ENCODE assay signal across 21 mouse cellular contexts in genomic region chr2:61046111-61046767, GRCm38 (mm10).
A peak's percentile ranks its signal among the peaks of the same experiment; 100 is the strongest.
DNase-seq lines count a peak whose midpoint lies in the region; ATAC-seq and TF ChIP-seq lines count a peak whose summit lies in the region.
"Had no signal": no experiment of that assay in that cellular context is flagged by ENCODE, and none has a peak within 500 bp of the region (broad histone marks: within the 10 kb centered on the region; RNA-seq: fewer than 3 reads in every experiment).

No protein-coding gene starts in this region.

- no peak for TF ChIP-seq CTCF in lung, postnatal 0 days (IDR thresholded peaks at IDR 0.05)

- H3K9me3 ChIP-seq in heart, embryonic 12.5 days (replicated peaks), result no peaks in the 10 kb centered on the region
- H3K9me3 ChIP-seq in heart, embryonic 16.5 days (replicated peaks; ENCODE audit: control insufficient read depth, low read length), result no peaks in the 10 kb centered on the region
- H3K9me3 ChIP-seq in lung, postnatal 0 days (ENCODE audit: low read length), result no peaks in the 10 kb centered on the region
- H3K9me3 ChIP-seq: embryonic facial prominence, embryonic 15.5 days; forebrain, embryonic 10.5 days; hindbrain, embryonic 10.5 days; intestine, embryonic 15.5 days had no signal

- H3K9ac ChIP-seq in heart, embryonic 12.5 days, result no peak overlapping the region
- no peak overlapping the region for H3K9ac ChIP-seq in heart, embryonic 16.5 days (ENCODE audit: low read length)
- no peak overlapping the region for H3K9ac ChIP-seq in lung, postnatal 0 days (replicated peaks; ENCODE audit: low read depth)
- H3K9ac ChIP-seq: embryonic facial prominence, embryonic 15.5 days; hindbrain, embryonic 14.5 days; intestine, embryonic 15.5 days had no signal

- intact Hi-C loops in heart, postnatal 36 days (cut with DNase I), result no loop called here

- no peaks in the 10 kb centered on the region for H3K36me3 ChIP-seq in heart, embryonic 12.5 days
- no peaks in the 10 kb centered on the region for H3K36me3 ChIP-seq in heart, embryonic 16.5 days (ENCODE audit: control insufficient read depth, insufficient read depth)
- H3K36me3 ChIP-seq in lung, postnatal 0 days (ENCODE audit: insufficient read depth, low read length), result no peaks in the 10 kb centered on the region
- H3K36me3 ChIP-seq: embryonic facial prominence, embryonic 15.5 days; forebrain, embryonic 10.5 days; hindbrain, embryonic 10.5 days; intestine, embryonic 15.5 days had no signal

- H3K4me2 ChIP-seq in heart, embryonic 12.5 days, result no peak overlapping the region
- H3K4me2 ChIP-seq in heart, embryonic 16.5 days (ENCODE audit: low read depth, low read length), result no peak overlapping the region
- no peak overlapping the region for H3K4me2 ChIP-seq in lung, postnatal 0 days (replicated peaks; ENCODE audit: low read depth, low read length)
- H3K4me2 ChIP-seq: embryonic facial prominence, embryonic 15.5 days; hindbrain, embryonic 14.5 days; intestine, embryonic 15.5 days had no signal

- WGBS in heart, embryonic 12.5 days, result 61% methylated on average over 5 of the region's 5 CpGs
- 60% methylated on average over 5 of the region's 5 CpGs for WGBS in heart, embryonic 16.5 days
- 23% methylated on average over 5 of the region's 5 CpGs for WGBS in lung, postnatal 0 days

- H3K4me1 ChIP-seq in heart, embryonic 12.5 days (replicated peaks), result peaks cover 16% of the 10 kb centered on the region
- peaks cover 10% of the 10 kb centered on the region for H3K4me1 ChIP-seq in heart, embryonic 16.5 days (ENCODE audit: control insufficient read depth, insufficient read depth, low read length)
- no peaks in the 10 kb centered on the region for H3K4me1 ChIP-seq in lung, postnatal 0 days (ENCODE audit: insufficient read depth, low read depth, low read length)
- H3K4me1 ChIP-seq: embryonic facial prominence, embryonic 15.5 days; forebrain, embryonic 10.5 days; hindbrain, embryonic 10.5 days; intestine, embryonic 15.5 days had no signal

- H3K27me3 ChIP-seq in heart, embryonic 12.5 days (replicated peaks), result no peaks in the 10 kb centered on the region
- H3K27me3 ChIP-seq in heart, embryonic 16.5 days (ENCODE audit: control insufficient read depth, insufficient read depth, low read length), result no peaks in the 10 kb centered on the region
- H3K27me3 ChIP-seq in lung, postnatal 0 days (replicated peaks; ENCODE audit: insufficient read depth, low read length), result no peaks in the 10 kb centered on the region
- H3K27me3 ChIP-seq: embryonic facial prominence, embryonic 15.5 days; intestine, embryonic 15.5 days had no signal

- peak overlapping the region; percentile 44 for H3K27ac ChIP-seq in heart, embryonic 12.5 days (ENCODE audit: poor library complexity, severe bottlenecking)
- peak overlapping the region; percentile 46 for H3K27ac ChIP-seq in heart, embryonic 16.5 days (ENCODE audit: low read length)
- H3K27ac ChIP-seq in lung, postnatal 0 days (ENCODE audit: low read length), result no peak overlapping the region
- H3K27ac ChIP-seq: embryonic facial prominence, embryonic 15.5 days; forebrain, embryonic 10.5 days; gastrocnemius, adult 2 months; hindbrain, embryonic 10.5 days; hindbrain, embryonic 14.5 days; intestine, embryonic 15.5 days had no signal

- no peak overlapping the region for H3K4me3 ChIP-seq in heart, embryonic 12.5 days
- H3K4me3 ChIP-seq in heart, embryonic 16.5 days (ENCODE audit: low read length), result no peak overlapping the region
- no peak overlapping the region for H3K4me3 ChIP-seq in lung, postnatal 0 days (ENCODE audit: low read depth, low read length)
- H3K4me3 ChIP-seq: embryonic facial prominence, embryonic 15.5 days; erythroblast, embryonic 14.5 days; forebrain, embryonic 10.5 days; gastrocnemius, adult 2 months; hindbrain, embryonic 10.5 days; intestine, embryonic 15.5 days had no signal

- DNase-seq in heart, postnatal 4 days, result no peak
- no peak for DNase-seq in heart, postnatal 36 days
- peak; percentile 20 for DNase-seq in lung, postnatal 0 days (ENCODE audit: low spot score)
- no peak for DNase-seq in lung, postnatal 10 days
- DNase-seq: adrenal gland, adult 2 months; adrenal gland, postnatal 25 days; cerebellum, adult 18-20 months; cerebellum, adult 9-11 months; cerebellum, postnatal 36 days; gastrocnemius, adult 2 months; gastrocnemius, postnatal 25 days; kidney, adult 18-20 months had no signal

- ATAC-seq in heart, embryonic 12.5 days (ENCODE audit: insufficient number of reproducible peaks, low FRiP score), result peak; percentile 25
- peak; percentile 58 for ATAC-seq in heart, embryonic 16.5 days (replicated peaks; ENCODE audit: extremely low read depth, insufficient read depth, low FRiP score)
- ATAC-seq in lung, postnatal 0 days, result no peak
- ATAC-seq: forebrain, embryonic 14.5 days; intestine, embryonic 15.5 days had no signal

- TF ChIP-seq EP300 in lung, postnatal 0 days (IDR thresholded peaks at IDR 0.05), result no peak
